ENCODE assay signal across 8 mouse cellular contexts in genomic region chr7:78910336-78911098, GRCm38 (mm10). TPM values are rescaled to one million over a fixed set of nuclear protein-coding genes. Genes with fewer than 3 reads are reported as not detected.
DNase-seq lines count a peak whose midpoint lies in the region; ATAC-seq and TF ChIP-seq lines count a peak whose summit lies in the region.
"Had no signal": no experiment of that assay in that cellular context is flagged by ENCODE, and none has a peak within 500 bp of the region (broad histone marks: within the 10 kb centered on the region; RNA-seq: fewer than 3 reads in every experiment).

No protein-coding gene starts in this region.

- H3K4me1 ChIP-seq in liver, adult 2 months (ENCODE audit: control insufficient read depth, insufficient read depth, low read length): peaks cover 2% of the 10 kb centered on the region; the same call in 1 of the 2 replicates
- H3K4me1 ChIP-seq in embryonic facial prominence, embryonic 11.5 days (ENCODE audit: control insufficient read depth, insufficient read depth, low read length): no peaks in the 10 kb centered on the region
- peaks cover 10% of the 10 kb centered on the region; the same call in 1 of the 2 replicates for H3K4me1 ChIP-seq in midbrain, embryonic 16.5 days (ENCODE audit: control insufficient read depth, insufficient read depth, low read length)

- no peak for TF ChIP-seq POLR2A in liver, adult 2 months (IDR thresholded peaks at IDR 0.05; ENCODE audit: extremely low read depth, insufficient read depth, low read length)

- no peak overlapping the region for H3K4me3 ChIP-seq in liver, adult 2 months (ENCODE audit: insufficient read depth, low read depth, low read length)
- H3K4me3 ChIP-seq in embryonic facial prominence, embryonic 11.5 days (ENCODE audit: low read depth, low read length): no peak overlapping the region
- H3K4me3 ChIP-seq in midbrain, embryonic 16.5 days (ENCODE audit: low read depth, low read length): no peak overlapping the region

- H3K27ac ChIP-seq in liver, adult 2 months (replicated peaks; ENCODE audit: insufficient read depth, low read depth, low read length): no peak overlapping the region
- H3K27ac ChIP-seq in embryonic facial prominence, embryonic 11.5 days (replicated peaks; ENCODE audit: low read depth, low read length): no peak overlapping the region
- no peak overlapping the region for H3K27ac ChIP-seq in midbrain, embryonic 16.5 days (ENCODE audit: low read length)

- no peaks in the 10 kb centered on the region for H3K79me2 ChIP-seq in liver, adult 2 months (ENCODE audit: control insufficient read depth, insufficient read depth, low read length)

- ATAC-seq in embryonic facial prominence, embryonic 11.5 days (replicated peaks; ENCODE audit: insufficient number of reproducible peaks, low FRiP score, low TSS enrichment, low read depth): 0 out of 2 replicates have a peak, but pooled peaks have one; percentile 14
- ATAC-seq in midbrain, embryonic 16.5 days: peak; percentile 27; the same call in 1 of the 2 replicates

- WGBS in liver, adult 2 months: 60% methylated on average over 6 of the region's 6 CpGs
- 40% methylated on average over 6 of the region's 6 CpGs for WGBS in embryonic facial prominence, embryonic 11.5 days
- 39% methylated on average over 6 of the region's 6 CpGs for WGBS in midbrain, embryonic 16.5 days

- H3K9ac ChIP-seq in liver, adult 2 months (ENCODE audit: low read depth, low read length): no peak overlapping the region
- no peak overlapping the region for H3K9ac ChIP-seq in embryonic facial prominence, embryonic 11.5 days (replicated peaks; ENCODE audit: low read length)
- H3K9ac ChIP-seq in midbrain, embryonic 16.5 days (ENCODE audit: low read depth, low read length): no peak overlapping the region

- H3K9me3 ChIP-seq in embryonic facial prominence, embryonic 11.5 days (replicated peaks; ENCODE audit: control insufficient read depth, low read length): no peaks in the 10 kb centered on the region
- no peaks in the 10 kb centered on the region for H3K9me3 ChIP-seq in midbrain, embryonic 16.5 days (replicated peaks; ENCODE audit: control insufficient read depth, low read length, poor library complexity, severe bottlenecking)

- DNase-seq in liver, adult 2 months (ENCODE audit: extremely low read depth, low read depth, low spot score): peak; percentile 28
- no peak for DNase-seq in liver
- peak; percentile 84 for DNase-seq in ES-CJ7 (ENCODE audit: low read depth, low spot score)
- DNase-seq in embryonic facial prominence, embryonic 11.5 days (ENCODE audit: low spot score): peak; percentile 21
- no peak for DNase-seq in MN1 (ENCODE audit: low spot score)
- DNase-seq in heart, adult 9 months (ENCODE audit: low spot score in 2 of 2): no peak
- DNase-seq: lung, adult 18-20 months had no signal

- no peak overlapping the region for H3K4me2 ChIP-seq in embryonic facial prominence, embryonic 11.5 days (ENCODE audit: low read depth, low read length)
- no peak overlapping the region for H3K4me2 ChIP-seq in midbrain, embryonic 16.5 days (ENCODE audit: low read length)

- H3K36me3 ChIP-seq in liver, adult 2 months (ENCODE audit: control insufficient read depth, insufficient read depth, low read length): no peaks in the 10 kb centered on the region
- H3K36me3 ChIP-seq in embryonic facial prominence, embryonic 11.5 days (replicated peaks; ENCODE audit: control insufficient read depth, insufficient read depth, low read depth, low read length): no peaks in the 10 kb centered on the region
- peaks cover 11% of the 10 kb centered on the region for H3K36me3 ChIP-seq in midbrain, embryonic 16.5 days (ENCODE audit: control insufficient read depth, insufficient read depth, low read length)

- peak; percentile 43; the same call in 1 of the 2 replicates for TF ChIP-seq CTCF in liver, adult 2 months (IDR thresholded peaks at IDR 0.05; ENCODE audit: low read depth, low read length)

- no peaks in the 10 kb centered on the region for H3K27me3 ChIP-seq in liver, adult 2 months (ENCODE audit: control insufficient read depth, insufficient read depth, low read length)
- H3K27me3 ChIP-seq in embryonic facial prominence, embryonic 11.5 days (ENCODE audit: control insufficient read depth, insufficient read depth, low read length): no peaks in the 10 kb centered on the region
- no peaks in the 10 kb centered on the region; the same call in 1 of the 2 replicates for H3K27me3 ChIP-seq in midbrain, embryonic 16.5 days (ENCODE audit: control insufficient read depth, insufficient read depth, low read depth, low read length)

RNA-seq across cellular contexts. Expression of gene Isg20, which starts 2.7 kb away (rescaled TPM):
- 2.6 and 2.8 TPM in 2 replicates for total RNA-seq in liver, adult 2 months (2014; rRNA removed)
- polyA plus RNA-seq in liver, adult 2 months (2012; rRNA removed): 5.7 and 7.7 TPM in 2 replicates
- 0.61 TPM in 1 of 2 replicates, not detected in the other for polyA plus RNA-seq in embryonic facial prominence, embryonic 11.5 days (2014; fragmentation: Nextera tagmentation; extraction: Ambion mirVana)
- 1.1 and 2.7 TPM in 2 replicates for polyA plus RNA-seq in midbrain, embryonic 16.5 days (2015; fragmentation: Nextera tagmentation; extraction: Ambion mirVana)

RNA-seq across cellular contexts. Expression of gene Aen, which starts 14.9 kb away (rescaled TPM):
- 6.5 and 8.1 TPM in 2 replicates for total RNA-seq in liver, adult 2 months (2014; rRNA removed)
- polyA plus RNA-seq in liver, adult 2 months (2012; rRNA removed): 22.8 and 25.3 TPM in 2 replicates
- polyA plus RNA-seq in embryonic facial prominence, embryonic 11.5 days (2014; fragmentation: Nextera tagmentation; extraction: Ambion mirVana): 38.1 and 38.8 TPM in 2 replicates
- polyA plus RNA-seq in midbrain, embryonic 16.5 days (2015; fragmentation: Nextera tagmentation; extraction: Ambion mirVana): 48.5 and 54.0 TPM in 2 replicates

Comparison
In these comparisons a context has a peak if more than half of its experiments do, and no peak if none do; other contexts are left out.
1. DNase-seq: peak in liver, adult 2 months (single experiment), ES-CJ7 (single experiment) and embryonic facial prominence, embryonic 11.5 days (single experiment); none in liver (single experiment), MN1 (single experiment) and heart, adult 9 months (0 of 2).